Mouse (Mus musculus) midbrain, embryonic 10.5 days (tissue): ENCODE measurements at regions not wholly inside any gene's neighbourhood (a gene's known extent, or its start where the extent isn't known, plus 50 kb on each side); places are given as distances from the start of the nearest gene placed in this dataset.

Source experiments
- DNase-seq: peaks from one replicate; pipeline ENCODE4 v3.0.0-alpha.2; 2017; ENCODE audit warnings: low spot score
- H3K27ac ChIP-seq: fragments of 300-500 bp; sonication (generic); replicated peaks from 2 replicates; pipeline ENCODE4 v1.5.1; 2016; ENCODE audit warnings: mild to moderate bottlenecking
- H3K27me3 ChIP-seq: fragments of 300-500 bp; sonication (generic); 2 replicates; pipeline ENCODE4 v1.6.1; 2016; ENCODE audit warnings: low read depth, mild to moderate bottlenecking; ENCODE audit not compliant: poor library complexity, severe bottlenecking
- H3K36me3 ChIP-seq: fragments of 300-500 bp; sonication (generic); 2 replicates; pipeline ENCODE4 v1.6.1; 2016; ENCODE audit warnings: mild to moderate bottlenecking, moderate library complexity
- H3K4me1 ChIP-seq: fragments of 300-500 bp; sonication (generic); 2 replicates; pipeline ENCODE4 v1.6.1; 2016
- H3K4me3 ChIP-seq: fragments of 300-500 bp; sonication (generic); 2 replicates; pipeline ENCODE4 v1.5.1; 2016; ENCODE audit warnings: mild to moderate bottlenecking, moderate library complexity
- H3K9me3 ChIP-seq: fragments of 300-500 bp; sonication (generic); replicated peaks from 2 replicates; pipeline ENCODE4 v1.6.1; 2016; ENCODE audit warnings: mild to moderate bottlenecking
- WGBS: fragments of 180-500 bp; shearing (Covaris S2); methylation state at CpG from one replicate; pipeline ENCODE4 v1.1.7; 2016; 5-methylcytosine and 5-hydroxymethylcytosine counted together

DNA sequence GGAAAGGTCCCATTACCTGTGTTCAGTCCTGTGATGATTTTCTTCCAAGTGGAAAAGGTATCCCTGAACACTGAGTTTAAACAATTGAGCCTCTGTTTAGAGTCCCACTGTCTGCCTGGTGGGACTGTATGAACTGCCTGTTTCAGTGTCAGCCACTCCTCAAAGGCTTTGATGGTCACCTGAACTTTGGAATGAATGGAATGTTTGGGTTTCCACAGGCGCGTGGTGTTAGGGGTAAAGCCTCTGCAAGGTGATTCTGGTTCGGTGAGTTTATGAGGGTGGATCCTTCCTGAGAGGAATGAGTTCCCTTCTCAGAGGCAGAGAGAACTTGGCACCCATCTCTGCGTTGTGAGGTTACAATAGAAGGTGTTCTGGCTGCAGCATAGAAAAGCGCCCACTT lies 50.5 kb upstream of the Hmgn3 start:
- 74% methylated on average over 5 of the region's 5 CpGs for WGBS

More for the DNA sequence above, 50.5 kb upstream of the Hmgn3 start:
- H3K27me3 ChIP-seq = no peaks in the 10 kb centered on the region
- no peaks in the 10 kb centered on the region for H3K9me3 ChIP-seq
- H3K4me1 ChIP-seq = no peaks in the 10 kb centered on the region
- H3K27ac ChIP-seq = no peak overlapping the region
- no peak overlapping the region for H3K4me3 ChIP-seq
- H3K36me3 ChIP-seq = no peaks in the 10 kb centered on the region
- DNase-seq = no peak
